Mouse (Mus musculus): ENCODE results near the gene Gpr68.

GRCm38 (mm10) chr12:100956028-100956427 is 48.0 kb upstream of the Gpr68 start:
- TF ChIP-seq POLR2A (IDR thresholded peaks at IDR 0.05; ENCODE audit: extremely low read depth, insufficient read depth, low read length) (no peak), CTCF (IDR thresholded peaks at IDR 0.05; ENCODE audit: extremely low read depth, insufficient read depth, low read length) (no peak)

Data from cortical plate, adult 2 months (tissue).